Mouse (Mus musculus) liver, postnatal 0 days (tissue): ENCODE data around the gene Veph1. TPM values are rescaled to one million over a fixed set of nuclear protein-coding genes. Genes with fewer than 3 reads are reported as not detected.

Experiments
- ATAC-seq: fragments of 200-750 bp; cut with Nextera tagmentation; 2 replicates; pipeline ENCODE4 v1.8.0; 2017; ENCODE audit warnings: mild to moderate bottlenecking, moderate library complexity
- DNase-seq: peaks from one replicate; pipeline ENCODE4 v3.0.0-alpha.2; 2016
- H3K27ac ChIP-seq: fragments of 300-500 bp; sonication (generic); 2 replicates; pipeline ENCODE4 v1.5.1; 2014; ENCODE audit warnings: antibody characterized with exemption, moderate library complexity, mild to moderate bottlenecking, low read depth
- H3K27me3 ChIP-seq: fragments of 300-500 bp; sonication (generic); 2 replicates; pipeline ENCODE4 v1.6.1; 2014; ENCODE audit warnings: low read length, control low read depth, mixed read lengths; ENCODE audit not compliant: insufficient read depth
- H3K36me3 ChIP-seq: fragments of 300-500 bp; sonication (generic); replicated peaks from 2 replicates; pipeline ENCODE4 v1.6.1; 2014; ENCODE audit warnings: mild to moderate bottlenecking, control low read depth, low read length, moderate library complexity, mixed read lengths; ENCODE audit not compliant: insufficient read depth
- H3K4me1 ChIP-seq: fragments of 300-500 bp; sonication (generic); 2 replicates; pipeline ENCODE4 v1.6.1; 2014; ENCODE audit warnings: antibody characterized with exemption, mild to moderate bottlenecking, control low read depth; ENCODE audit not compliant: insufficient read depth
- H3K4me2 ChIP-seq: fragments of 300-500 bp; sonication (generic); 2 replicates; pipeline ENCODE4 v1.6.1; 2014; ENCODE audit warnings: low read depth, mild to moderate bottlenecking, low read length, moderate library complexity, mixed read lengths
- H3K4me3 ChIP-seq: fragments of 300-500 bp; sonication (generic); 2 replicates; pipeline ENCODE4 v1.5.1; 2014; ENCODE audit warnings: low read depth, low read length
- H3K9ac ChIP-seq: fragments of 300-500 bp; sonication (generic); replicated peaks from 2 replicates; pipeline ENCODE4 v1.6.1; 2014; ENCODE audit warnings: mild to moderate bottlenecking, moderate library complexity
- H3K9me3 ChIP-seq: fragments of 300-500 bp; sonication (generic); 2 replicates; pipeline ENCODE4 v1.6.1; 2016; ENCODE audit warnings: mild to moderate bottlenecking, control low read depth, low read length, mixed read lengths
- CTCF ChIP-seq: sonication (generic); IDR thresholded peaks from 2 replicates; pipeline ENCODE4 v1.5.1; 2016; ENCODE audit warnings: antibody characterized with exemption, low read depth
- EP300 ChIP-seq: IDR thresholded peaks from 2 replicates; pipeline ENCODE4 v1.6.1; 2016; ENCODE audit warnings: antibody characterized with exemption, low read depth, mild to moderate bottlenecking
- WGBS: fragments of 180-500 bp; shearing (Covaris S2); extraction: QIAGEN DNeasy Blood & Tissue Kit; methylation state at CpG from one replicate; pipeline ENCODE4 v1.1.7; 2014; ENCODE audit not compliant: insufficient replicate concordance; 5-methylcytosine and 5-hydroxymethylcytosine counted together
- polyA plus RNA-seq: library from polyadenylated mRNA; unstranded; fragments of >200 nt; fragmentation: Nextera tagmentation; extraction: Ambion mirVana; gene quantifications from 2 replicates; pipeline ENCODE4 v1.2.1, GENCODE M21; 2015

The Veph1 gene
- polyA plus RNA-seq, 1 experiment from 2014 or later: not detected

- Histone ChIP-seq H3K4me1 (no peaks in the 10 kb centered on the region), H3K36me3 (no peaks in the 10 kb centered on the region), H3K4me3 (no peak overlapping the region), H3K9ac (no peak overlapping the region), H3K27ac (no peak overlapping the region), H3K27me3 (no peaks in the 10 kb centered on the region), H3K4me2 (no peak overlapping the region), H3K9me3 (no peaks in the 10 kb centered on the region)
- no peak for DNase-seq
- TF ChIP-seq CTCF (no peak), EP300 (no peak)
- no peak for ATAC-seq
- 87% methylated on average over 16 of the region's 16 CpGs for WGBS
Measured at GRCm38 (mm10) chr3:66056912-66057311, 239.7 kb downstream of the Veph1 start.

DNA sequence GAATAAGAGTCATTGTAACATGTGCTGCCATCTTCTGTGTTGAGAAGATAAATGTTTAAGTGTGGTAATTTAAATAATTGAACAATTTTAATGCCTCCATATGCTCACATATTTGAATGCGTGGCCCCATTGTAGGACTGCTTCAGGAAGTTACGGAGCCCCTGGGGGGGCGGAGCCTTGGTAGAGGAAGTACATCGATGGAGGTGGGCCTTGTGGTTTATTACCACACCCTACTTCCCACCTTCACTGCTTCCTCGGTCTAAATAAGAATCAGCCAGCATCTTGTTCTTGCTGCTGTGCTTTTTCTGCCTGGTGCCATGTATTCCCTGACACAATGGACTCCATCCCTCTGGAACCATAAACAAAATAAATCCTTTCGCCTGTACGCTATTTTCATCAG, 241.0 kb downstream of the Veph1 start:
- 65% methylated on average over 7 of the region's 7 CpGs for WGBS
- Histone ChIP-seq H3K27me3 (no peaks in the 10 kb centered on the region), H3K9me3 (no peaks in the 10 kb centered on the region), H3K36me3 (no peaks in the 10 kb centered on the region), H3K9ac (no peak overlapping the region), H3K4me1 (no peaks in the 10 kb centered on the region), H3K4me2 (no peak overlapping the region), H3K4me3 (no peak overlapping the region), H3K27ac (no peak overlapping the region)
- TF ChIP-seq EP300: no peak
- TF ChIP-seq CTCF: no peak
- ATAC-seq (no peak), DNase-seq (no peak)

GRCm38 (mm10) chr3:66050092-66050886, 246.3 kb downstream of the Veph1 start:
- no peak for DNase-seq
- Histone ChIP-seq H3K9me3 (no peaks in the 10 kb centered on the region), H3K36me3 (no peaks in the 10 kb centered on the region), H3K4me1 (no peaks in the 10 kb centered on the region), H3K4me2 (no peak overlapping the region), H3K4me3 (no peak overlapping the region), H3K9ac (no peak overlapping the region), H3K27me3 (no peaks in the 10 kb centered on the region), H3K27ac (no peak overlapping the region)
- ATAC-seq: no peak
- TF ChIP-seq EP300 (no peak), CTCF (no peak)
- WGBS: 64% methylated on average over 10 of the region's 10 CpGs

DNA sequence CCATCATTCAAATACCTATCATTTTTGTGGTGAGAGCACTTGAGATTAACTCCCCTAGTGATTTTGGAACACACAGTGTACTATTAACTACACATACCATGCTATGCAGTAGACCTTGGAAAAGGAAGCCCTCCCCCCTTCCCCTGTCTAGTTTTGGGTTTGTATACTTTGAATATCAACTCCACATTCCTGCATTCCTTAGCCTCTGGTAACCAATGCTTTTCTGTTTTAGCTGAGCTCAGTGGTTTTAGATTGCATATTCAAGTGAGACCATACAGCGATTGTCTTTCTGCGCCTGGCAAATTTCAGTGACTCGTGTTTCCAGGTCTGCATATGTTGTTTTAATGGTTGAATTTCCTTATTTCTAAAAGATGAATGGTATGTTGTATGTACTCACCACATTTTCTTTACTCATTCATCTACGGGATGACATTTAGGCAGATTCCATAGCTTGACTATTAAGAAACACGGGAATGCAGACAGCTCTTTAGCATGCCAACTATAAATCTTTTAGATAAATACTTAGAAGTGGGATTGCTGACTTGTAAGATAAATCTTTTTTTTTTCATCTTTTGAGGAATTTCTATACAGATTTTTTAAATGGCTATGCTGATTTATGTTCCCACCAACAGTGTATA, 255.7 kb downstream of the Veph1 start:
- no peak for TF ChIP-seq EP300
- no peak for TF ChIP-seq CTCF
- no peaks in the 10 kb centered on the region for H3K36me3 ChIP-seq
- H3K9me3 ChIP-seq: no peaks in the 10 kb centered on the region
- WGBS: 72% methylated on average over 5 of the region's 5 CpGs
- H3K4me3 ChIP-seq: no peak overlapping the region
- H3K9ac ChIP-seq: no peak overlapping the region
- DNase-seq (no peak), ATAC-seq (no peak)
- H3K27ac ChIP-seq: no peak overlapping the region
- no peaks in the 10 kb centered on the region for H3K27me3 ChIP-seq
- no peaks in the 10 kb centered on the region for H3K4me1 ChIP-seq
- H3K4me2 ChIP-seq: no peak overlapping the region

- no peak for TF ChIP-seq EP300
- no peak for TF ChIP-seq CTCF
- Histone ChIP-seq H3K27ac (no peak overlapping the region), H3K4me3 (no peak overlapping the region), H3K9ac (no peak overlapping the region), H3K27me3 (no peaks in the 10 kb centered on the region), H3K9me3 (no peaks in the 10 kb centered on the region), H3K36me3 (no peaks in the 10 kb centered on the region), H3K4me1 (0 out of 2 replicates have a peak, but pooled peaks cover 2% of the 10 kb centered on the region), H3K4me2 (no peak overlapping the region)
- no peak for DNase-seq
- no peak for ATAC-seq
- 76% methylated on average over 5 of the region's 5 CpGs for WGBS
Measured at GRCm38 (mm10) chr3:66035226-66035625, 261.4 kb downstream of the Veph1 start.

GRCm38 (mm10) chr3:66033346-66033745, 263.3 kb downstream of the Veph1 start:
- Histone ChIP-seq H3K4me3 (no peak overlapping the region), H3K4me1 (0 out of 2 replicates have a peak, but pooled peaks cover 2% of the 10 kb centered on the region), H3K27me3 (no peaks in the 10 kb centered on the region), H3K36me3 (no peaks in the 10 kb centered on the region), H3K27ac (no peak overlapping the region), H3K9me3 (no peaks in the 10 kb centered on the region), H3K9ac (no peak overlapping the region), H3K4me2 (no peak overlapping the region)
- ATAC-seq (no peak), DNase-seq (no peak)
- WGBS: 49% methylated on average over 2 of the region's 2 CpGs
- TF ChIP-seq EP300: no peak
- TF ChIP-seq CTCF: no peak
